Mouse (Mus musculus): ENCODE data around the gene Bik.
"Not testable (repeated sequence)": the region's sequence is repeated elsewhere in the genome, so short reads cannot be mapped to it uniquely, and the experiment has no call there.

The Bik gene

GRCm38 (mm10) chr15:83526424-83527091 is at the start of gene Bik:
Gene Bik (plus strand): TSS chr15:83526862.
- peak; percentile 22 to 39 for DNase-seq

- DNase-seq: no peak
These were observed 48.6 kb upstream of the Bik start for GRCm38 (mm10) chr15:83478096-83478495.

- no peak for DNase-seq
These were observed 46.8 kb upstream of the Bik start for GRCm38 (mm10) chr15:83479818-83480217.

DNA sequence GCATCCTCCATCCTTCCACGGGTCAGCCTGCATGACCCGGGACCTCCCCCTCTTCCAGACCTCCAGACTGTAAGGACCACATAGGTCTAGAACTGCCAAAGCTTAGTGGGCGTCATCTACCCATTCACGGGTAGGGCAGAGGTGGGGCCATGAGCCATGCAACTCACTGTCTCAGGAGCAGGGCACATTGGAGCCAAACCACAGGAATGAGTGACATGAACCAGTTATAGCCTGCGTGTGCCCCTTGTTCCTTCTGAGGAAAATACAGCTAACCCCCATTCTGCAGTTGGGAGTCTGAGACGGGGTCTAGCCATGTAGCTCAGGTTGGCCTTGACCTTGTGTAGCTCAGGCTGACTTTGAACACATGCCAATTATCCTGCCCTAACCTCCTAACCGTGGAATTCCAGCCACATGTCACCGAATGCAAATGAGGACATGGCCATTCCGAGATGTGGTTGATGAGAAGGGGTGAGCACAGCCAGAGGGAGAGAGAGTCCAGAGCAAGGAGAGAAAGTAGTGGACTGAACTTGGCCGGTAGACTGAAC is 45.4 kb upstream of the Bik start:
- no peak for DNase-seq

DNA sequence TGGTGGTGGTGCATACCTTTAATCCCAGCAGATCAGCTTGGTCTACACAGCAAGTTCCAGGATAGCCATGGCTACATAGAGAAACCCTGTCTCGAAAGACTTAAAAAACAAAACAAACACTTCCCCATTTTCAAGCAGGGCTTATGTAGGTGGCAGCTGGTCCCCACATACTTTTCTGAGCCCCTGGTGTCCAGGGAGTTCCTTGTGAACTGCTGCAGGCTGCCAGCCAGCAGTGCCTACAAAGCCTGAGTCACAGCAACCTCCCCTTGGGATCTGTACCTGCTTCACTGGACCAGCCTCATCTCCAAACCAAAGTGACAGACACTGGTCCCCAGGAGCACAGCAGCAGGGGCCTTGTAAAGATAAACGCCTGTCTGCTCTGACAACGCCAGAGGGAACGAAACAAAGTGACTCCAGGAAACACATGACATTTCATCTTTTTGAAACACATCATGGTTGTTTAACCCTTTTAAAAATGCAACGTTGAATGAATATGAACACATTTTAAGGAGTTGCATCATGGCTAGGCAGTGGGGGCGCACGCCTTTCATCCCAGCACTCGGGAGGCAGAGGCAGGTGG is 43.9 kb upstream of the Bik start:
- no peak for DNase-seq

DNA sequence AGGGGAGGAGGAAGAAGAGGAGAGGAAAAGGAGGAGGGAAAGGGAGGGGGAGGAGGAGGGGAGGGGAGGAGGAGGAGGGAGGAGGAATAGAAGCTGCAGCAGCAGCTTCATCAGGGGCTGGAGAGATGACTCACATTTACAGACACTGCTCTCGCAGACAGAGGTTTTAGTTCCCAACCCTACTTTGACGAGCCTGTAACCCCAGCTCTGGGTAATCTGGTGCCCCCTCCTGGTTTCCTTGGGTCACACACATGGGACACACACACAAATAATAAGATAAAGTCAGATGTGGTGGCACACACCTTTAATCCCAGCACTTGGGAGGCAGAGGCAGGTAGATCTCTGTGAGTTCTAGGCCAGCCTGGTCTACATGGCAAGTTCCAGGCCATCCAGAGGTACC is 43.2 kb upstream of the Bik start:
- DNase-seq: peak; percentile 51 to 57

DNA sequence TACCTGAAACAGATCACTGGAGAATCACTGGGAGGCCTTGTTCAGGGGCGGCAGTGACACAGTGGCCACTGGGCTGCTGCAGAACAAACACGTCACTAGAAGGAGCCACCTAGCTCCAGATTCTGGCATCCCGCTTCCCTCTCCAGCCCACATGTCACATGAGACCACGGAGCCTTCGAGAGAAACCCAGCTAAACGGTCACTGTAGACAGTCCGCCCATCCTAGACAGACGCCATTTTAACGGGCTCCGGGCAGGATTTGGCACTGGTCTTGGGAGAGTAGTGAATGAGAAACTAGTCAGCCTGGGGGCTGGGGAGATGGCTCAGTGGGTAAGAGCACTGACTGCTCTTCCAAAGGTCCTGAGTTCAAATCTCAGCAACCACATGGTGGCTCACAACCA is 42.4 kb upstream of the Bik start:
- no peak for DNase-seq

GRCm38 (mm10) chr15:83487477-83488115 is 39.1 kb upstream of the Bik start:
- DNase-seq: no peak

DNA sequence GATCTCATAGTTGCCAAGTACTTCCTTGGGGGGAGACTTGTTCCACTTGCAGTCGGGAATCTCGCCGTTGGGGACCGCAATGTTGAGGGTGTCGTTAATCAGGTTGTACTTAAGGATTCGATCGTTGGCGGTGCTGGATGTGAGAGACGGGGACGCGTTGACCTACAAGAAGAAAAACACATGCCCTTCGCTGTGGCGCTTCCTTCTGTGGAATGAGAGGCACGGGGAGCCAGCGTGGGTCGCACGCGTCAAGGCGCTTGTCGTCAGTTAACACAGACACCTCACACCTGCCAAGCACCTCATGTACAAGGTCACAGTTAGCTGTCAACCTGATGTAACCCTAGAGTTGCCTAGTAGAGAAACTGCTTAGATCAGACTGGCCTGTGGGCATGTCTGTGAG is 37.2 kb upstream of the Bik start:
- DNase-seq: no peak

GRCm38 (mm10) chr15:83491891-83492290 is 34.8 kb upstream of the Bik start:
- no peak for DNase-seq

- no peak for DNase-seq
These were observed 32.6 kb upstream of the Bik start for GRCm38 (mm10) chr15:83493856-83494571.

- DNase-seq: no peak
These were observed 32.1 kb upstream of the Bik start for GRCm38 (mm10) chr15:83494572-83494920.

- DNase-seq: no peak
These were observed 31.5 kb upstream of the Bik start for GRCm38 (mm10) chr15:83495195-83495594.

GRCm38 (mm10) chr15:83495787-83496367 is 30.8 kb upstream of the Bik start:
- DNase-seq: no peak

- peak; percentile 33 to 41 for DNase-seq
These were observed 29.4 kb upstream of the Bik start for GRCm38 (mm10) chr15:83497299-83497698.

DNA sequence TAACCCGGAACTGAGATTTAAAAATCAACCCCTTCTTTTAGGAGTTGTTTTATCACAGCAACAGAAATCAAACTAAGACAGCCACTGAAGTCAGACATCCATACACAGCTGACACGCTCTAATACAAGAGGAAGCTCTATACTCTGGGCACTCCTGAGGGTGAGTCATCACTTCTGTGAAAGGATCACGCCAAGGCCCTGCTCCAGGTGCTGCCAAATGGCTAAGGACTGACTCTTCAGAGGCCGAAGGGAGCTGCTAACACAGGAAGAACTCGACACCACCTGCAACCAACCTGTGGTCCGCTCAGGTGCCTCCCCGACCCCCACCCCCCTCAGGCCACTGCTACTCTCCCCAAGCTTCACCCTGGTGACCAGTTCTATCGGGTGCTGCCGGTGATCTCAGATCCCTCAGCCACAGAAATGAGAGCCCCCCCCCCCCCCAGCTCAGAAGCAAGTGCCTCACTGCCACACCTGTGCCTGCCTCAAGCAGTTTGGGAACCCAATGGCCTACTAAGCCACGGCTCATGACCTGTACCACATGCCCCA is 27.4 kb upstream of the Bik start:
- DNase-seq: no peak

DNA sequence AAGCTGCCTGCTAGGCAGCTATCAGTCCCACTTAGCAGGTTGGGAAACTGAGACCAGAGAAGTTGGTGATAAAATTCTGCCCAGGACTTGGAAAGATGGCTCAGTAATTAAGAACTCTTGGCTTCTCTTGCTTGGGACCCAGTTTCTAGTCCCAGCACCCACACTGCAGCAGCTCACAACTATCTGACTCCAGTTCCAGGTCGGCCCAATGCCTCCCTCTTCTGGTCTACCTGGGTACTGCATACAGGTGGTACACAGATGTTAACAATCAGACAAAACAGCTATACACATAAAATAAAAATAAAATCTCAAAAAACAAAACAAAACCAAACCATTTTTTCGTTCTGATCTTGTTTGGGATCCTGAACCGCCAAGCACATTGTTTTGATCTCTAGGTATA is 26.3 kb upstream of the Bik start:
- DNase-seq: peak; percentile 78

GRCm38 (mm10) chr15:83501483-83501882 is 25.2 kb upstream of the Bik start:
- DNase-seq: not testable (repeated sequence)

DNA sequence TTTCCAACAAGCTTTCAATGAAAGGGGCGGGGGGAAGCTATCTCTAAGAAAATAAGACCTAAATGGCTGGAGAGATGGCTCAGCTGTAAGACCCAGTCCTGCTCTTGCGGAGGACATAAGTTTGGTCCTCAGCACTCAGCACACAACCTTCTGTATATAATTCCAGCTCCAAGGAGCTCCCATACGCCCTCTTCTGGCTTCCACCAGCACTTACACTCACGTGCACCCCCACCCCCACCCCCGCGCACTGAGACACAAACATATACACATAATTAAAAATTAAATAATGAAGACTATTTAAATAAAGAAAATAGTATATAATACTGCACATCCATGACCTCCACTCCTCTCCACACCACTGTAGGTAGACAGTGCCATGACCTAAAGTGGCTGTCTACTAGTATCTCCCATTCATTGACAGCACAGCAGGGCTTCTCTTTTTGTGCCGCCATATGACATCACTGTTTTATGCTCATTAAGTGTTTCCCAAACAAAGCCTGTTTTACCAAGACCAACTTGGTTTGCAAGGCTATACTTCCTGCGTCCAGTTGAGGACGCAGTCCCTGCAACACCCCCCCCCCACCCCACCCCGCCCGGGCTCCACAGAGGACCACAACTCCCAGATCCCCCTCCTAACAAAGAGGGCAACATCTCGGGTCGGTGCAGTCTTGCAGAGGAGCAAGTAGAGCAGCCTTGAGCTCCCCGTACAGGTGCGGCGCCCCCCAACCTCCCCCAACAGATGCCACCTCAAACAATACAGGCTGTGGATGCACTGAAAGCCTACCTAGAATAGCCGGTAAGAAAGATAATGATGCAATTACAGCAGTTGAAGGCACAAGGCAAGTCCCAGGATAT is 16.5 kb upstream of the Bik start:
- no peak for DNase-seq

GRCm38 (mm10) chr15:83510805-83511405 is 15.8 kb upstream of the Bik start, which contains the start of gene Ttll1:
Gene Ttll1 (minus strand): TSS chr15:83510893.
- DNase-seq: peak; percentile 98

Measured in B cell, adult 2 months (primary cell).